Mouse (Mus musculus) layer of hippocampus, adult 18-20 months (tissue): ENCODE measurements around the gene Olfr385. TPM values are rescaled to one million over a fixed set of nuclear protein-coding genes. Genes with fewer than 3 reads are reported as not detected.
"Not testable (repeated sequence)": the region's sequence is repeated elsewhere in the genome, so short reads cannot be mapped to it uniquely, and the experiment has no call there.

Source experiments
- DNase-seq, 2 experiments: peaks; one replicate each; pipeline ENCODE4 v3.0.0; 2022; ENCODE audit warnings: low spot score in 2 of 2
- long read RNA-seq: library from polyadenylated mRNA; stranded (forward); transcript quantifications from one replicate; pipeline ENCODE4 v2.0.0, GENCODE M21; 2021
- total RNA-seq, 2 experiments: library from RNA; stranded (reverse); gene quantifications; 2 replicates each; pipeline ENCODE4 v1.2.3; 2021

The Olfr385 gene
- total RNA-seq = not detected
- long read RNA-seq = 0 reads

GRCm38 (mm10) chr11:73592908-73593307 lies at the start of gene Olfr385:
Olfr385 (minus strand) TSS chr11:73593008.
- no peak for DNase-seq

- DNase-seq = no peak
Observed at GRCm38 (mm10) chr11:73598294-73598693, 5.5 kb upstream of the Olfr385 start, which contains the start of gene Olfr384. Olfr384 (plus strand) TSS chr11:73598594.

GRCm38 (mm10) chr11:73583188-73583587 lies 9.6 kb downstream of the Olfr385 start:
- not testable (repeated sequence) for DNase-seq

- no peak for DNase-seq
Observed at GRCm38 (mm10) chr11:73579871-73580270, 12.9 kb downstream of the Olfr385 start.

Other genes starting within 250 kb of the Olfr385 start
- gene Olfr20, start 242.2 kb downstream of the Olfr385 start, total RNA-seq = not detected
- not detected for gene Olfr376, start 221.8 kb downstream of the Olfr385 start, total RNA-seq
- gene Olfr1, start 193.4 kb downstream of the Olfr385 start, total RNA-seq = not detected
- not detected for gene Olfr378, start 164.5 kb downstream of the Olfr385 start, total RNA-seq
- gene Olfr380, start 135.5 kb downstream of the Olfr385 start, total RNA-seq = not detected
- not detected for gene Olfr381, start 101.4 kb downstream of the Olfr385 start, total RNA-seq
- not detected for gene Olfr382, start 75.8 kb downstream of the Olfr385 start, total RNA-seq
- gene Olfr384, start 5.6 kb upstream of the Olfr385 start, total RNA-seq = not detected
- gene Zfp735, start 95.8 kb upstream of the Olfr385 start, total RNA-seq = not detected
- gene Olfr389, start 187.7 kb upstream of the Olfr385 start, total RNA-seq = not detected
- not detected for gene Olfr390, start 190.0 kb upstream of the Olfr385 start, total RNA-seq
- gene Olfr391-ps, start 210.0 kb upstream of the Olfr385 start, total RNA-seq = not detected
- gene Olfr392, start 224.0 kb upstream of the Olfr385 start, total RNA-seq = not detected